Mouse (Mus musculus) cerebellum, postnatal 4 days (tissue): ENCODE measurements at regions not wholly inside any gene's neighbourhood (a gene's known extent, or its start where the extent isn't known, plus 50 kb on each side); places are given as distances from the start of the nearest gene placed in this dataset.
A peak's percentile ranks its signal among the peaks of the same experiment; 100 is the strongest.
"Not testable (repeated sequence)": the region's sequence is repeated elsewhere in the genome, so short reads cannot be mapped to it uniquely, and the experiment has no call there.

ENCODE experiments used
- DNase-seq, 2 experiments: peaks; one replicate each; pipeline ENCODE4 v3.0.0; 2022; ENCODE audit warnings: low spot score in 2 of 2, mixed read lengths in 1 of 2

DNA sequence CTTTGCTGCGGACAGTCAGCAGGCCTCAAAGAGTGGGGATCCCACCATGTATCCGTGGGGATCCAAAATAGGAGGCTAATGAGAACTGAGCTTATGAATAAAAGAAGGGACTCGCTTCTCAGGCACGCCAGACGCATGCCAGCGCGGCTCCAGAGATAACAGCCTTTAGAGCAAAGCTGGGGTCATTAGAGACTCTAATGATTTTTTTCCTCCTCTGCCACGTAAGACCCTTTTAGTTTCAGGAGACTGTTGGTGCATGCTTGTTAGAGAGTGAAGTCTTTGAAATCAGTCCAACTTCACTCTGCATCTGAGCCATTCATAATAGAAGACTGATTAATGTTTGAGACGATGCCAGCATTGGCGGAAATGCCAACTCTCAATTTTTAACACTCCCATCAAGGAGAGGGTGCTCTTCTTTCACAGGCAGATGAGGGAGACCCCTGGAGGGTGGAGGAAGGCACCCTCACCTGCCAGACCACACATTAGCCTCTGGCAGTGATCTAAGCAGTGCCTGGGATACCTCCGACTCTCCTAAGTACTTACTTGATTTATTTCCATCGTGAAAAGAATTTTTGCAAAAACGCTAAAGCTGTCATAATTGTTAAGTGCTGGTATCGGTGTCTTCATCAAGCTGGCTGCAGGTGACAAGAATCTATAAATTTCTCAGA, 104.0 kb upstream of the Tcerg1l start:
- DNase-seq: no peak

- DNase-seq: no peak
Observed at GRCm38 (mm10) chr7:138497771-138498170, 100.2 kb upstream of the Tcerg1l start.

DNA sequence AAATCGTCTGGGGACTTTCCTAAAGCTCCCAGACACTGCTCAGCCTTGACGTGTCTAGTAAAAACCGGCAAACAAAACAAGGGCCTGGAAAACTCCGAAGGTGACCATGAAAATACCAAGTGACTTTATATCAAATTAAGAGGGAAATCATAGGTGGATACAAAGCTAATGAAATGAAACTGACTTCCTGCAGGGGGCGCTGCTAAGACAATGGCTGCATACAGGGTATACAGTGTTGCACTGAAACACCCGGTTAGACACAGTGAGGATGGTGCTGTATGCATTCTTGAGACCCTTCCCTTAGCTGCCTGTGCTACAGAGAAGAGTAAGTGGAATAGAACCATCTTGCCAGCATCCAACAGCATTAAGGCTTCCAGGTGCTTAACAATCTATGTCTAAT, 99.7 kb upstream of the Tcerg1l start:
- peak in 1 of 2 experiments; percentile 17 for DNase-seq

DNA sequence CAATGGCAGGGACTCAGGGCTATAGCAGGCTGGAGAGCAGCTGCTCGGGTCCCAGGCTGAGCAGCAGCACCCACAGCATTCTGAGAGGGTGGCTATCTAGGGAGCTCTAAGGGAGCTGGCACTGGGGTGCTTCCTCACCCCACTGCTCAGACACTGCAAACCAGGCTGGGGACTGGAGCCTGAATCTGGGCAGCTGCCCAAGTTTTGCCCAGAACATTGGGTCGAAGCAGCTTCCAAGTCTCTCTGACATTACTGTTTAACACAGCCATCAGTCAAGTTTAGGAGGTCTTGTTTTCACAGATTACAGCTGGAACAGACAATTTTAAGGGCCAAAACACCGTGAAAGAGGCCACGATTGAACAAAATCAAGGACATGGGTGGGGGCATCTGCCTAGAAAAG, 96.1 kb upstream of the Tcerg1l start:
- no peak for DNase-seq

DNA sequence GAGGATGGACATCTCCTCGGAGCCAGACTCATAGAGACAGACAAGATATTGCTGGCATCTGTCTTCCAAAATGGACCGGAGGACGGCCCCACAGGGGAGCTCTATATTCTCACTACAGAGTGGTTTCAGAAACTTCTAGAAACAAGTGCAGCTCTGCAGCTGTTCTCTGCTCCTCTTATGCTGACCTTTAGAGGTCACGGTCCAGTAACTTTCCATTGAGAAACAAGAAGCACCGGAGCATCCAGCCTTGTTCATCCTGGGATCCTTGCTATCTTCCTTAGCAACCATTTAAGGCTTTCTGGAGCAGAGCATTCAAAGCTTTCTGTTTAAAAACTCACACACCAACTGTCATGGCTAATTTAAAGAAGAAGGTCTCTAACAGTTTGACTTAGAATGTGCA, 94.7 kb upstream of the Tcerg1l start:
- DNase-seq: no peak

DNA sequence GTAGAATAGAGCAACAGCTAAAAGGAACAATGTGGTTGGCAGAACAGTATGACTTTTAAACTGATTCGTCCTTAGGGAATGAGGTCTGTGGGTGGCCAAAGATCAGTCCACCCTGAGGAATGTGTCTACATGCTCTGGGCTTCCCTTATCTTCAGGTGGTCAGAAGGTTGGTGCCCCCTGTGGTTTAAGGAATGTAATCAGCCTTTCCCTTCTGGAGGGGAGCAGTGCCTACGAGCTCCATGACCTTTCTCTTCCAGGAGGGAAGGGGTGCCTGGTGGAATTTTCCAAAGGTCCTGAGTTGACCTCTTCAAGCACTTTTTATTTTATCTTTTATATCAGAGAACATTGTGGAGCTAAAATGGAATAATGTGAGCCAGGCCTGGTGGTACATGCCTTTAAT, 91.9 kb upstream of the Tcerg1l start:
- DNase-seq: no peak

DNA sequence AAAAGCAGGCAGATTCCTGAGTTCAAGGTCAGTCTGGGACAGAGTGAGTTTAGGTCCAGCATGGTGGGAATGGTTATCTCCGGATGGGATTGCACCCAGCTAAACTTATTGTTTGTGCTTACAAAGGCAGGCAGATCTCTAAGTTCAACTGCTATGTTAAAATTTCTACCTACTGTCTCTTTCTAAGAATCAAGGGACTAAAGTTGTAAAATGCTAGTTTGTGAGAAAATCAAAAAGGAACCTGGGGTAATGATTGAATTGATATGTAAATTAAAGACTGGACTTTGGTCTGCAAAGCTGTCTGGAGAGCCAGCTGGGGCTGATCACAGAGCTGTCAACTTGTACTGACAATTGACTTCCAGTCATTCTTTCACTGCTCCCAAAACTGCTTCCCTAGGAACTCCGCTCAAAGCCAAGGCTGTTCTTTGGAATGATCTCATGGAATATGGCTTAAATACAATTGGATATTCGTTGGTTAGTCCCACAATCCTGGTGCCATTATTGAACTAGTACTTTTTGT, 90.7 kb upstream of the Tcerg1l start:
- DNase-seq: no peak

DNA sequence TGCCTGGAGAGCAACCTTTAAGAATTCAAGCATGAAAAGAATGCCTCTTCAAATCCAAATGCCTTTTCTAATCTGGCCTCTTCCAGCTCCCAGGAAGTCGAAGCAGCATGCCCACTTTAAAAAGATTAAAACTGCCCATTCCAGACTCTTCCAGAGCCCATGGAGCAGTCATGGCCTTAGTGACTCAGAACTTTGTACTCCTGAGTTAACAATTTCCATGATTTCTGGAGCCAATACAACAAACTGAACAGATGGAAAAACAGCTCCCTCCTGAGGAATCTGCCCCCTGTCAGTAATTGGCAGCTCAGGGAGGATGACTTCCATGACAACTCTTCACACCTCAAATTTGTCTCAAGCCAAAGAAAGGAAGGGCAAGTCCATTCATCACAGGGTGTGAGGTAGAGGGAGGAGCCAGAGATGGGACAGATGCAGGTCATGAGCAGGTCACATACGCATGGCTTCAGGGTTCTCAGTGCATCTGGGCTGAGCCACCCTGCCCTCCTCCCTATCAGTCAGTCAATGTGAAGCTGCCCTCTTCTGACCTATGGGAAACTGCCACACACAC, 75.4 kb upstream of the Tcerg1l start:
- DNase-seq: no peak

- DNase-seq: no peak
Observed at GRCm38 (mm10) chr7:138472371-138472770, 74.8 kb upstream of the Tcerg1l start.

DNA sequence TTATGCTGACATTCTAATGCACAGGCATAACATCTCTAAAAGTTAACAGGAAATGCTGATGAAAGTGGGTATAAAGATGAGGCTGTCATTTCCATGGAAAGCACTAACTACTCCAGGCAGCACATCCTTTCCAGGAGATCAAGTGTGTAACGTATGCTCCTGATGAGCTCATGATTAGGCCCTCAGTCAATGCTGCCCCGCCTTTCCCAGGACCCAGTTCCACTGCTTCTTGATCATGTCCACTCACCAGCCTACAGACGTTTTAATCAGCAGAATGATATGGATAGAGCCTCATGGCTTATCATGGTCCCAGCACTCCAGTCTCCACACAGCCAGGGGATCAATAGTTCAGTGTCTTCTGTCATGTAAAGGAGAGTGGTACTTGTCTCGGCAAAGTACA, 71.7 kb upstream of the Tcerg1l start:
- DNase-seq: no peak

GRCm38 (mm10) chr7:138468436-138468835, 70.9 kb upstream of the Tcerg1l start:
- no peak for DNase-seq

DNA sequence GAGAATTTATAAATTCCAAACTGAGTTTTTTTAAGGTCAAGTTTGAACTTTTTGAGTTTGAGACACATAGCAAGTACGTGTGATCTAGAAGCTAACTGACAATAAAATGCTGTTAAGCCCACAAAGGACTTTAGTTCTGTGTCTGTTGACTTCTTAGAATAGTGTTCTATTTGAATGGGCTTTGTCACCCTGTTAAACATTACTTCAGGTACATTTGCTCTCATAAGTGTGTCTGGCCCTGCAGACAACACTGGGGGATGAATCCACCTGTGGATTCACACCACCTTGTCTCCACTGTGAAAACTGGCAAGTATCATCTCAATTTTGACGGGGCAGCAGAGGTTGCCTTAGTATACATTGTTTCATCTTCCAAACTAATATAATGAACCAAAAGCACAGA, 70.5 kb upstream of the Tcerg1l start:
- DNase-seq: no peak

GRCm38 (mm10) chr7:138467386-138467785, 69.9 kb upstream of the Tcerg1l start:
- no peak for DNase-seq

- DNase-seq: no peak
Observed at GRCm38 (mm10) chr7:138457964-138458363, 60.4 kb upstream of the Tcerg1l start.

GRCm38 (mm10) chr7:138455371-138455770, 57.8 kb upstream of the Tcerg1l start:
- DNase-seq: no peak

DNA sequence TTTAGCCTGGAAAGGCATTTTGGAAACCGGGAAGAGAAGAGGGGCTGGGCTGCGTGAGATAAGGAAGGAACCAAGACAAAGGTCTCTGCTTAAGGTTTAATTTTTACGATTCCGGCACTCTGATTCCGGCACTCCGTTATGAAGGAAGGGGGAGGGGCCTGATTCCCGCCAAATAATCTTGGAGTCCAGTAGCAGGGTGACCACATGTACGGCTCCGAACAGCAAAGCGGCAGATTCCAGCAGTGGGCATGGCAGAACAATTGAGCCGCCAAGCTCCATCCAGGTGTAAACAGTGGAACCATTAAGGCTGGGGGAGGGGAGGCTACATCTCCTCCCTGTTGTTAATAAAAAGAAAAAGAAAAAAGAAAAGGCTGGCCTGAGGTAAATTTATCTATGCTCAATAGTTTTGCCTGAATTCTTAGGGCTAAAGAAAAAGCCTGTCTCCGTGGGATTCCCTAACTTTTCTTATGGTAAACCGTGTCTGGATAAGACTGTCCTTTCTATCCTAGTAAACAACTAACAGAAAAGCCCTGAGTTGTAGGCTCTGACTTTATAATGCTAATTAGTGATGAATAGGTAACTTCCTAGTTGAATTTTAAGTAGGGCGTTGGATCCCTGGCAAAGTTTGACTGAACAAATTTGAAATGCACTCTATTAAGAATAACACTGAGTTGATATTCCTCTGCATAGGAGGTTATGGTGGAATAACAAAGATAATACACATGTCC, 57.1 kb upstream of the Tcerg1l start:
- DNase-seq: not testable (repeated sequence)

- peak in 1 of 2 experiments; percentile 54 for DNase-seq
Observed at GRCm38 (mm10) chr7:138451321-138451720, 53.8 kb upstream of the Tcerg1l start.

DNA sequence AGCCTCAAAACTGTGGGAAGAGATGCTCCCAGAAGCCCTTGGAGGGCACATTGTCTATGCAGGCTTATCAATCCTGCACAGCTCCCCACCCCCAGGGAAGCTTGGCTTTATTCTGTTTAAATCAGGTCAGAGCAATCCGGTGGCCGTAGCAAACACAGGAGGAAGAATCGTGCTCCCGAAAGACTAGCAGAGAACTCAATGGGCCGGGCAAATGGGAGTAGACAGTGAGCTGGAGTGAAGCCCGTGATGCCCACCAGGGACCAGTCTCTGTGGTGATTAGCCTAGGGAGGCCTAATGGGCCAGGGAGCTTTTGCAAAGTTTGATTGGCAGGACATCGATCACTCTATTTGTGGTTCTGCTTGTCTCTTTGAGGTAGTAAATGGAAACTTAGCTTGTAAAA, 51.0 kb upstream of the Tcerg1l start:
- DNase-seq: no peak
